Mouse (Mus musculus) small intestine, adult 2 months (tissue): Measurements from ENCODE around the gene Hoxb3. TPM values are rescaled to one million over a fixed set of nuclear protein-coding genes. Genes with fewer than 3 reads are reported as not detected.

ENCODE experiments used
- H3K27ac ChIP-seq: fragments of 200-500 bp; 2 replicates; pipeline ENCODE4 v1.5.1; 2012; ENCODE audit warnings: low read depth, low read length, control low read depth, inconsistent platforms; ENCODE audit not compliant: insufficient read depth
- H3K27me3 ChIP-seq: fragments of 200-500 bp; 2 replicates; pipeline ENCODE4 v1.6.1; 2012; ENCODE audit warnings: mild to moderate bottlenecking, moderate library complexity, low read length, inconsistent platforms; ENCODE audit not compliant: control insufficient read depth, insufficient read depth
- H3K36me3 ChIP-seq: fragments of 200-500 bp; 2 replicates; pipeline ENCODE4 v1.6.1; 2012; ENCODE audit warnings: mild to moderate bottlenecking, low read length, control low read depth, inconsistent platforms; ENCODE audit not compliant: control insufficient read depth, insufficient read depth
- H3K4me1 ChIP-seq: fragments of 200-500 bp; 2 replicates; pipeline ENCODE4 v1.6.1; 2012; ENCODE audit warnings: low read length, inconsistent platforms, mixed read lengths; ENCODE audit not compliant: control insufficient read depth, insufficient read depth, insufficient read length
- H3K4me3 ChIP-seq: fragments of 200-500 bp; 2 replicates; pipeline ENCODE4 v1.5.1; 2012; ENCODE audit warnings: low read depth, mild to moderate bottlenecking, control low read depth, inconsistent platforms, low read length, moderate library complexity
- CTCF ChIP-seq: fragments of 200-500 bp; IDR thresholded peaks from 2 replicates; pipeline ENCODE4 v1.5.1; 2012; ENCODE audit warnings: low read depth, mild to moderate bottlenecking, control low read depth, inconsistent platforms, low read length, moderate library complexity, mixed read lengths; ENCODE audit not compliant: insufficient replicate concordance, insufficient read length; ENCODE audit errors: extremely low read depth
- POLR2A ChIP-seq: fragments of 200-500 bp; IDR thresholded peaks from 2 replicates; pipeline ENCODE4 v1.6.1; 2012; ENCODE audit warnings: low read depth, mild to moderate bottlenecking, control low read depth, inconsistent platforms, low read length, moderate library complexity
- WGBS: fragments of 180-500 bp; shearing (Covaris S2); methylation state at CpG from one replicate; pipeline ENCODE4 v1.1.7; 2018; 5-methylcytosine and 5-hydroxymethylcytosine counted together
- polyA plus RNA-seq: library from polyadenylated mRNA; depleted of rRNA; stranded (reverse); fragments of >200 nt; gene quantifications from 2 replicates; pipeline ENCODE4 v1.2.3, GENCODE M21; 2012

The Hoxb3 gene
- polyA plus RNA-seq, 1 experiment, result 5.5 TPM

DNA sequence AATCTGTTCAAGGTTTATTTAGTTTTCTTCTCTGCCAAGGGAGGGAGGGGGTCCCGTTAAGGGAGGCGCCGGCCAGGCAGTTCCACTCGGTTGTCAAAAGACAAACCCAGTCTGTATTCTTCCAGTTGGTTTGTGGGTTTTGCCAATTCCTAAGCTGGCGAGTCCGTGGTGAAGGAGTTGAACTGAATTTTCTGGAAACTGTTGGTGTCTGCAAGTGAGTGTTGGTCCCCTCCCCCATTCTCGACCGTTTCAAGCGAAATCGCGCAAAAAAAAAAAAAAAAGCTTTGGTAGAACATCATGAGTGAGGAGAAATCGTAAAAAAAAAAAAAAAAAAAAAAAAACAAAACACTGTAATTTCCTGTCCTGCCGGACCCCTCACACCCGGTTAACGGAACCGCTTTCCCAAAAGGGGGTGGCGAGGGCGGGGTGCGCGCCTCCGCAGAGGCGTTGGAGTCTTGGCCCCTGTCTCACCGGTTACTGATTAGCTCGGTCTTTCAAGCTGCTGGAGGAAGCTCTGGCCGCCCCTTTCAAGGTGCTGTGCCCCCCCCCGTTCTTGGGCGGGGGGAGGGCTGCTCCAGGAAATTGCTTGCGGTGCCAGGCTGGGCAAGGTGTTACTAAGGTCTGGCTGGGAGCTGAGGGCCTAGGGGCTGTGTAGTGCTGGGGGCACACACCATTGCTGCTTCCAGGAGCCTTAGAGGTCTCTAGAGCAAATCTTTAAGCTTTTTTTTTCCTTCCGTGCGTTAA lies 27.9 kb upstream of the Hoxb3 start:
- TF ChIP-seq POLR2A (no peak), CTCF (no peak)
- Histone ChIP-seq H3K27ac (no peak overlapping the region), H3K4me3 (peak overlapping the region; percentile 50), H3K27me3 (peaks cover 73% of the 10 kb centered on the region), H3K36me3 (no peaks in the 10 kb centered on the region), H3K4me1 (peaks cover 5% of the 10 kb centered on the region; the same call in 1 of the 2 replicates)
- whole genome bisulfite sequencing, result 2% methylated on average over 30 of the region's 30 CpGs

DNA sequence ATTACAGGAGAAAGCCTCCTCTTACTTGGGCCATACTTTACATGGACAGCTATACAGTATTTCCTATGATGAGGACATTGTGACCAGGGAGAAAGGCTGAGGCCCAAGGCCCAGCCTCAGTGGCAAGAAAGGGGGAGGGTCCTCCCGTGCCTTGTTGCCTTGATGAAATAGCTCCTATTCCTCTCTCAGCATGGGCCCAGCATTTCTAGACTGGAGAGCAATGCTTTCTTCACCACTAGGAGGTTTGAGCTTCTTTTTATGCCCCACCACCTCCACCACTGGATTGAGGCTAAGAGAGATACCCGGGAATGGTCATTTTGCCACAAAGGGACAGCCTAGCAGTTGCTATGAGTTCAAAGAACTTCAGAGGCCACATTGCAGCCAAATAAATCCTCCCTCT lies 26.1 kb upstream of the Hoxb3 start:
- peaks cover 7% of the 10 kb centered on the region; the same call in 1 of the 2 replicates for H3K4me1 ChIP-seq
- no peak overlapping the region for H3K27ac ChIP-seq
- 53% methylated on average over 2 of the region's 2 CpGs for WGBS
- peaks cover 78% of the 10 kb centered on the region for H3K27me3 ChIP-seq
- no peaks in the 10 kb centered on the region for H3K36me3 ChIP-seq
- TF ChIP-seq POLR2A (no peak), CTCF (no peak)
- no peak overlapping the region for H3K4me3 ChIP-seq

DNA sequence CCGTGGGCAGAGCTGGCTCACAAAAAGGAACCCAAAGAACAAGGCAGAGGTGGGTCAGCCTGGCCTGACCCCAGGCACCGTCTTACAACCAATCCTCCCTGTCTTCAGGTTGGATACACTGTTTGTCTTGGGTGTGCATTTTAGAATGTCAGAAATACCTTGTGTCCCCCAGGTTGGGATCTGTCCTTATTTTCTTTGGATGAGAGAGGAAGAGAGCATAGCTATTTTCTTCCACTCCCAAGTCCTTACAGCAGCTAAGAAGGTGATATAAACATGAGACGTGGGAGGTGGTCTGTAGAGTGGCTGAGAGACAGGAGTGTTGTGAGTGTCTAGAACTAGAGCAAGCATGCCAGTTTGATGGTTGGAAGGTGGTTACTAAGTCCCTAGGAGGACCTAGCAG lies 25.7 kb upstream of the Hoxb3 start:
- 46% methylated on average over 3 of the region's 3 CpGs for WGBS
- no peaks in the 10 kb centered on the region for H3K36me3 ChIP-seq
- no peak overlapping the region for H3K27ac ChIP-seq
- peaks cover 7% of the 10 kb centered on the region; the same call in 1 of the 2 replicates for H3K4me1 ChIP-seq
- no peak overlapping the region for H3K4me3 ChIP-seq
- H3K27me3 ChIP-seq, result peaks cover 77% of the 10 kb centered on the region
- TF ChIP-seq POLR2A, result no peak
- TF ChIP-seq CTCF, result no peak

DNA sequence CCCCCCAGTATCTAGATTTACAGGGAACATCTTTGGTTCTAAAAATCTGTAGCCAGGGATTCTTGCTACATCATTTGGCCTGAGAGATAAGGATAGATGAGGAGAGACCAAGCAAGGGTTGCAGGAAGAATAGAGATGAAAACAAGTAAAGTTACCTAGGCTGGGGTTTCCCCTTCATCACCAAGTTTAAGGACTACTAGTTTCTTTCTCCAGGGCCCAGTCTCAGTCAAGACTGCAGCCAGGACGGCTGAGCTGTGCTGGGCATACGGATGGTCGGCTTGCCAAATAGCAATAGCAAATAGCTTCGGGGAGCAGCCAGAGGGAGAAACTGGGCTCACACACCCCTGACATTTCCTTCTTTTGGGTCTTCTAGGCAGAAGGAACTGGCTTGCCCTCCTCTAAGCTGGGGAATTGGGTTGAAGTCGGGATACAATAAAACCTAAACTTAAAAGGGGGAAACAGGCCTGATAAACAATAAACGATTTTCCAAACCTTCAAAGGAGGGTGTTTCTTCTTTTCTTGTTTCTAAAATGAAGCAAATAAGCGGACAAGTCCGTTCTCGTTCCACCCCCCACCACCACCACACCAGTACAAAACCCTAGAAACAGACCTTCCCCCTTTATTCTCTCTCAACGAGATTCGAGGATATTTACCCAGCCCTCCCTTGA lies 25.0 kb upstream of the Hoxb3 start:
- Histone ChIP-seq H3K4me1 (peaks cover 7% of the 10 kb centered on the region; the same call in 1 of the 2 replicates), H3K27ac (no peak overlapping the region), H3K4me3 (no peak overlapping the region), H3K36me3 (no peaks in the 10 kb centered on the region), H3K27me3 (peaks cover 78% of the 10 kb centered on the region)
- WGBS, result 40% methylated on average over 11 of the region's 11 CpGs
- no peak for TF ChIP-seq CTCF
- TF ChIP-seq POLR2A, result no peak

DNA sequence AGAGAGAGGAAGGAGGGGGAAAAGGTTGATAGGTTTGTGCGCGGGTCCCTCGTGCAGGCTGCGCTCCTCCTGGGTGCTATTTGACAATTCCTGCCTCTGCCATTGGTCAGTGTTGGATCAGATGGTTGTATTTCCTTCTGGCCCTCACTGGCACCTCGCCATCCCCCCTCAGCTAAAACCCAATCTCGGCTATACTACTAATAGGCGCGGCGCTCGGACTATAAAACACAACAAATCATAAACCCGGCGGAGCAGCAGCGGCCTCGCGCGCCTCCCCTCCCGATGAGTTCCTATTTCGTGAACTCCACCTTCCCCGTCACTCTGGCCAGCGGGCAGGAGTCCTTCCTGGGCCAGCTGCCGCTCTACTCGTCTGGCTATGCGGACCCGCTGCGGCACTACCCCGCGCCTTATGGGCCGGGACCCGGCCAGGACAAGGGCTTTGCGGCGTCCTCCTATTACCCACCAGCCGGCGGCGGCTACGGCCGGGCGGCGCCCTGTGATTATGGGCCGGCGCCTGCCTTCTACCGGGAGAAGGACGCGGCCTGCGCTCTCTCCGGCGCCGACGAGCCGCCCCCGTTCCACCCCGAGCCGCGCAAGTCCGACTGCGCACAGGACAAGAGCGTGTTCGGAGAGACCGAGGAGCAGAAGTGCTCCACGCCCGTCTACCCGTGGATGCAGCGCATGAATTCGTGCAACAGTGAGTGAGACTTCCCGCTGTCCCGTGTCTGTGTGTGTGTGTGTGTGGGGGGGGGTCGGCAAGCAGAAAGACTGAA lies 24.0 kb upstream of the Hoxb3 start:
- TF ChIP-seq POLR2A (no peak), CTCF (no peak)
- 2% methylated on average over 66 of the region's 66 CpGs for WGBS
- Histone ChIP-seq H3K4me3 (peak overlapping the region; percentile 67), H3K27me3 (peaks cover 82% of the 10 kb centered on the region), H3K36me3 (no peaks in the 10 kb centered on the region), H3K27ac (no peak overlapping the region), H3K4me1 (peaks cover 7% of the 10 kb centered on the region; the same call in 1 of the 2 replicates)

DNA sequence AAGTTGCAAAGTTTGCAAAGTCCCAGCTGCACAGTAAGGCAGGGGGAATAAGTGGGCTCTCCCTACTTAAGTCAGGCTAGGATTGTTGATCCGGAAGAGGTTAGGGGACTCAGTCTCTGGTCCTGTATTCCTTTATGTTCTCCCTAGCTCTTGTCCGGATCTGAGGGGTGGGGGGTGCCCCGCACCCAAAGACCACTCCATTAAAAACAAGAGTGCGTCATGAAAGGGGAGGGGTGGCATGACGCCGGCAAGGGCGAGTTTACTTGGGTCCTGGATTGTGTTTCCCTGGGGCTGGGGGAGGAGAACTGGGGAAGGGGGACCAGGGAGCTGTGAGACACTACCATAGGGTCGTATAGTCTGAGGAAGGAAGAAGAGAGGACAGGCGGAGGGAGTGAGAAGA lies 23.3 kb upstream of the Hoxb3 start:
- TF ChIP-seq CTCF (no peak), POLR2A (no peak)
- Histone ChIP-seq H3K27ac (no peak overlapping the region), H3K36me3 (no peaks in the 10 kb centered on the region), H3K27me3 (peaks cover 84% of the 10 kb centered on the region), H3K4me3 (peak overlapping the region; percentile 67), H3K4me1 (peaks cover 7% of the 10 kb centered on the region; the same call in 1 of the 2 replicates)
- WGBS, result 15% methylated on average over 9 of the region's 9 CpGs
